Mouse (Mus musculus) CH12.LX (cell line): Measurements from ENCODE around the gene Nthl1. TPM values are rescaled to one million over a fixed set of nuclear protein-coding genes. Genes with fewer than 3 reads are reported as not detected.
A peak's percentile ranks its signal among the peaks of the same experiment; 100 is the strongest.

ENCODE experiments used
- DNase-seq: peaks from one replicate; pipeline ENCODE4 v3.0.0-alpha.2; 2013; ENCODE audit errors: extremely low read depth
- H3K27ac ChIP-seq: 2 replicates; pipeline ENCODE4 v1.5.1; 2012; ENCODE audit warnings: low read depth, mild to moderate bottlenecking, control low read depth, moderate library complexity; ENCODE audit not compliant: insufficient read depth
- H3K27me3 ChIP-seq: replicated peaks from 2 replicates; pipeline ENCODE3; 2012; ENCODE audit warnings: inconsistent platforms
- H3K36me3 ChIP-seq, 2 experiments: replicated peaks in 1 of 2; 2 replicates each; pipeline versions ENCODE3 to v1.6.1; 2012; ENCODE audit warnings: inconsistent platforms in 1 of 2, low read length in 1 of 2, mild to moderate bottlenecking in 1 of 2, mixed read lengths in 1 of 2, moderate library complexity in 1 of 2; ENCODE audit not compliant: control insufficient read depth in 1 of 2, insufficient read depth in 1 of 2
- H3K4me1 ChIP-seq, 2 experiments: 2 replicates each; pipeline ENCODE4 v1.6.1; 2012; ENCODE audit warnings: inconsistent platforms in 1 of 2, moderate library complexity in 1 of 2; ENCODE audit not compliant: insufficient read depth in 2 of 2, control insufficient read depth in 1 of 2
- H3K4me2 ChIP-seq: 2 replicates; pipeline ENCODE4 v1.6.1; 2012; ENCODE audit warnings: low read depth, mild to moderate bottlenecking, control low read depth; ENCODE audit not compliant: poor library complexity, insufficient read depth, severe bottlenecking
- H3K4me3 ChIP-seq, 3 experiments: fragments of 150-350 bp in 1 of 3; sonication (generic) in 1 of 3; replicated peaks in 1 of 3; 2 replicates each; pipeline versions ENCODE3 to v1.5.1; 2011 to 2012; ENCODE audit warnings: low read depth in 2 of 3, low read length in 2 of 3, mild to moderate bottlenecking in 2 of 3, moderate library complexity in 2 of 3, control low read depth in 1 of 3, improper control_type of control experiment in 1 of 3, inconsistent platforms in 1 of 3, mixed read lengths in 1 of 3; ENCODE audit not compliant: poor library complexity in 1 of 3
- H3K79me2 ChIP-seq: replicated peaks from 2 replicates; pipeline ENCODE4 v1.6.1; 2012; ENCODE audit warnings: mild to moderate bottlenecking, moderate library complexity; ENCODE audit not compliant: control insufficient read depth, poor library complexity, insufficient read depth, severe bottlenecking; ENCODE audit errors: extremely low read depth
- H3K9ac ChIP-seq: 2 replicates; pipeline ENCODE4 v1.6.1; 2012; ENCODE audit warnings: low read depth, mild to moderate bottlenecking, control low read depth, moderate library complexity; ENCODE audit not compliant: insufficient read depth
- H3K9me3 ChIP-seq: replicated peaks from 2 replicates; pipeline ENCODE3; 2012; ENCODE audit warnings: low read length, inconsistent platforms, mixed read lengths
- CHD1 ChIP-seq: IDR thresholded peaks from 2 replicates; pipeline ENCODE4 v1.6.1; 2012; ENCODE audit warnings: low read depth, low read length, improper control_type of control experiment, inconsistent platforms
- CHD2 ChIP-seq: IDR thresholded peaks from 2 replicates; pipeline ENCODE4 v1.6.1; 2011; ENCODE audit warnings: low read length, improper control_type of control experiment
- CTCF ChIP-seq, 2 experiments: IDR thresholded peaks in 1 of 2; conservative IDR thresholded peaks in 1 of 2; 2 replicates each; pipeline ENCODE4 v1.5.1; 2011 to 2012; ENCODE audit warnings: low read depth in 2 of 2, low read length in 2 of 2, improper control_type of control experiment in 1 of 2, inconsistent platforms in 1 of 2, mild to moderate bottlenecking in 1 of 2, moderate library complexity in 1 of 2
- E2F4 ChIP-seq: IDR thresholded peaks from 2 replicates; pipeline ENCODE4 v1.6.1; 2011; ENCODE audit warnings: low read depth, low read length, improper control_type of control experiment; ENCODE audit not compliant: insufficient replicate concordance
- ELF1 ChIP-seq: IDR thresholded peaks from 2 replicates; pipeline ENCODE4 v1.6.1; 2014; ENCODE audit warnings: low read depth, mild to moderate bottlenecking, inconsistent platforms, low read length, improper control_type of control experiment
- ETS1 ChIP-seq: conservative IDR thresholded peaks from 2 replicates; pipeline ENCODE4 v1.6.1; 2012; ENCODE audit warnings: low read depth, mild to moderate bottlenecking, inconsistent platforms, low read length, improper control_type of control experiment, moderate library complexity
- GABPA ChIP-seq: IDR thresholded peaks from 2 replicates; pipeline ENCODE4 v1.6.1; 2012; ENCODE audit warnings: low read depth, low read length, improper control_type of control experiment, inconsistent platforms; ENCODE audit not compliant: insufficient replicate concordance
- IRF4 ChIP-seq: IDR thresholded peaks from 2 replicates; pipeline ENCODE4 v1.6.1; 2014; ENCODE audit warnings: low read depth, mild to moderate bottlenecking, inconsistent platforms, low read length, improper control_type of control experiment
- JUND ChIP-seq: conservative IDR thresholded peaks from 2 replicates; pipeline ENCODE4 v1.6.1; 2011; ENCODE audit warnings: low read depth, low read length, improper control_type of control experiment
- KAT2A ChIP-seq: IDR thresholded peaks from 2 replicates; pipeline ENCODE4 v1.6.1; 2012; ENCODE audit warnings: low read length, improper control_type of control experiment, inconsistent platforms; ENCODE audit not compliant: insufficient replicate concordance
- MAX ChIP-seq: IDR thresholded peaks from 2 replicates; pipeline ENCODE4 v1.6.1; 2011; ENCODE audit warnings: low read length, improper control_type of control experiment
- MAZ ChIP-seq: IDR thresholded peaks from 2 replicates; pipeline ENCODE4 v1.6.1; 2012; ENCODE audit warnings: low read depth, mild to moderate bottlenecking, inconsistent platforms, low read length, improper control_type of control experiment, moderate library complexity
- MXI1 ChIP-seq: IDR thresholded peaks from 2 replicates; pipeline ENCODE4 v1.6.1; 2011; ENCODE audit warnings: mild to moderate bottlenecking, low read depth, low read length, improper control_type of control experiment
- MYC ChIP-seq: IDR thresholded peaks from 2 replicates; pipeline ENCODE4 v1.6.1; 2011; ENCODE audit warnings: low read depth, mild to moderate bottlenecking, improper control_type of control experiment, low read length
- NELFE ChIP-seq: IDR thresholded peaks from 2 replicates; pipeline ENCODE4 v1.6.1; 2011; ENCODE audit warnings: low read depth, low read length, improper control_type of control experiment
- NRF1 ChIP-seq: IDR thresholded peaks from 2 replicates; pipeline ENCODE4 v1.6.1; 2014; ENCODE audit warnings: low read depth, mild to moderate bottlenecking, inconsistent platforms, low read length, improper control_type of control experiment, moderate library complexity
- PAX5 ChIP-seq: IDR thresholded peaks from 2 replicates; pipeline ENCODE4 v1.6.1; 2012; ENCODE audit warnings: low read length, inconsistent platforms, mixed read lengths
- POLR2A ChIP-seq: IDR thresholded peaks from 2 replicates; pipeline ENCODE4 v1.6.1; 2011; ENCODE audit warnings: low read depth, mild to moderate bottlenecking, improper control_type of control experiment, low read length
- RAD21 ChIP-seq: IDR thresholded peaks from 2 replicates; pipeline ENCODE4 v1.6.1; 2011; ENCODE audit warnings: low read depth, mild to moderate bottlenecking, low read length, improper control_type of control experiment, moderate library complexity
- RCOR1 ChIP-seq: conservative IDR thresholded peaks from 2 replicates; pipeline ENCODE4 v1.6.1; 2012; ENCODE audit warnings: low read depth, mild to moderate bottlenecking, inconsistent platforms, low read length, improper control_type of control experiment
- SIN3A ChIP-seq: IDR thresholded peaks from 2 replicates; pipeline ENCODE4 v1.6.1; 2012; ENCODE audit warnings: low read length, improper control_type of control experiment, inconsistent platforms
- SMC3 ChIP-seq: IDR thresholded peaks from 2 replicates; pipeline ENCODE4 v1.6.1; 2011; ENCODE audit warnings: low read depth, low read length, improper control_type of control experiment
- TBP ChIP-seq: conservative IDR thresholded peaks from 2 replicates; pipeline ENCODE4 v1.6.1; 2011; ENCODE audit warnings: low read depth, low read length, improper control_type of control experiment
- TCF12 ChIP-seq: IDR thresholded peaks from 2 replicates; pipeline ENCODE4 v1.6.1; 2014; ENCODE audit warnings: low read depth, mild to moderate bottlenecking, inconsistent platforms, low read length, improper control_type of control experiment
- UBTF ChIP-seq: IDR thresholded peaks from 2 replicates; pipeline ENCODE4 v1.6.1; 2012; ENCODE audit warnings: low read depth, mild to moderate bottlenecking, inconsistent platforms, low read length, improper control_type of control experiment, moderate library complexity
- USF2 ChIP-seq: conservative IDR thresholded peaks from 2 replicates; pipeline ENCODE4 v1.6.1; 2011; ENCODE audit warnings: low read depth, low read length, improper control_type of control experiment
- ZKSCAN1 ChIP-seq: IDR thresholded peaks from 2 replicates; pipeline ENCODE4 v1.6.1; 2012; ENCODE audit warnings: low read depth, inconsistent platforms, low read length, improper control_type of control experiment, borderline replicate concordance
- ZNF384 ChIP-seq: IDR thresholded peaks from 2 replicates; pipeline ENCODE4 v1.6.1; 2012; ENCODE audit warnings: low read depth, low read length, improper control_type of control experiment, inconsistent platforms
- dilution Hi-C: fragments of 300-500 bp; cut with MboI; formaldehyde crosslinking; loops from 2 replicates; pipeline ENCODE4 v1.14.3; 2020; ENCODE audit warnings: low sequenced_read_pairs; ENCODE audit not compliant: extremely low pct_unique_long_range_greater_than_20kb, extremely low pct_ligation_motif_present
- in situ Hi-C: fragments of 300-500 bp; cut with MboI; formaldehyde crosslinking; loops from 3 replicates; pipeline ENCODE4 v1.14.3; 2019; ENCODE audit warnings: low sequenced_read_pairs, low pct_ligation_motif_present, low pct_unique_long_range_greater_than_20kb, mixed read lengths
- polyA plus RNA-seq: library from polyadenylated mRNA; unstranded; fragments of >175 nt; gene quantifications from 2 replicates; pipeline ENCODE4 v1.2.1, GENCODE M21; 2012; ENCODE audit warnings: low read depth; ENCODE audit not compliant: insufficient read length
- total RNA-seq, 2 experiments: library from RNA; depleted of rRNA; stranded (reverse); fragments of 300-350 nt in 1 of 2; fragments of >200 nt in 1 of 2; gene quantifications; 2 replicates each; pipeline ENCODE4 v1.2.3; 2012 to 2014

The Nthl1 gene
- total and polyA plus RNA-seq, 3 experiments, result 20.1 to 24.0 (median 20.4) TPM

DNA sequence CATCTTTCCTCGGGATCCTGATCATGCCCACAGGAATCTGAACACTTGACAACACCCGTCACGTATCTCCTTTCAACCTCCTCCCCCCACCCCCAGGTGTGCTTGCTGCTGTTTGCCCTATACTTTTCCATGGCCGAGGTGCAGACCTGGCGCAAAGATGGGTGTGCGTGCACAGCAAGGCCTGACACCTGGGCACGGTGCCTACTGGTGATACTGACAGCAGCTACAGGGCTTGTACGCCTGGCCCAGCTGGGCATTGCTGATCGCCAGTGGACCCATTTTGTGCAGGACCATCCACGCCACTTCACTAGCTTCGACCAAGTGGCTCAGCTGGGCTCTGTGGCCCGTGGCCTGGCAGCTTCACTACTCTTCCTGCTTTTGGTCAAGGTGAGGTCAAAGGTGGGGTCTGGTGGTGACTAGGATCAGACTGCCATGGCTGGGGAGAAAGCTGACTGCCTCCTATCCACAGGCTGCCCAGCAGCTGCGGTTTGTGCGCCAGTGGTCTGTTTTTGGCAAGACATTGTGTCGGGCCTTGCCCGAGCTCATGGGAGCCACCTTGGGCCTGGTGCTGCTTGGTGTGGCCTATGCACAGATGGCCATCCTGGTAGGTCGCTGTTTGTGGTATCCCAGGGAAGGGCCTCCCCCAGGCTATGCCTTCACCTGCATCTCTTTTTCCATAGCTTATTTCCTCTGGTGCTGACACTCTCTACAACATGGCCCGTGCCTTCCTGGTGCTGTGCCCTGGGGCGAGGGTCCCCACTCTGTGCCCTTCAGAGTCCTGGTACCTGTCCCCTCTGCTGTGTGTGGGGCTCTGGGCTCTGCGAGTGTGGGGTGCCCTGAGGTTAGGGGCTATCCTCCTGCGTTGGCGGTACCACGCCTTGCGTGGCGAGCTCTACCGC, 38.2 kb upstream of the Nthl1 start:
- Histone ChIP-seq H3K9me3 (no peaks in the 10 kb centered on the region), H3K27me3 (no peaks in the 10 kb centered on the region), H3K4me2 (no peak overlapping the region), H3K4me3 (no peak overlapping the region), H3K79me2 (no peaks in the 10 kb centered on the region), H3K4me1 (peaks cover 0 to 6% of the 10 kb centered on the region in 2 experiments; a peak in 1 of 4 replicates), H3K9ac (no peak overlapping the region), H3K36me3 (peaks cover 85 to 95% of the 10 kb centered on the region in 2 experiments), H3K27ac (no peak overlapping the region)
- DNase-seq, result no peak
- no peak for TF ChIP-seq SMC3
- TF ChIP-seq NRF1, result no peak
- TF ChIP-seq NELFE, result no peak
- no peak for TF ChIP-seq MAX
- TF ChIP-seq PAX5, result no peak
- TF ChIP-seq CHD2, result no peak
- TF ChIP-seq CHD1, result no peak
- TF ChIP-seq UBTF, result no peak
- no peak for TF ChIP-seq MXI1
- no peak for TF ChIP-seq KAT2A
- dilution Hi-C loops, result no loop called here
- in situ Hi-C loops, result no loop called here

DNA sequence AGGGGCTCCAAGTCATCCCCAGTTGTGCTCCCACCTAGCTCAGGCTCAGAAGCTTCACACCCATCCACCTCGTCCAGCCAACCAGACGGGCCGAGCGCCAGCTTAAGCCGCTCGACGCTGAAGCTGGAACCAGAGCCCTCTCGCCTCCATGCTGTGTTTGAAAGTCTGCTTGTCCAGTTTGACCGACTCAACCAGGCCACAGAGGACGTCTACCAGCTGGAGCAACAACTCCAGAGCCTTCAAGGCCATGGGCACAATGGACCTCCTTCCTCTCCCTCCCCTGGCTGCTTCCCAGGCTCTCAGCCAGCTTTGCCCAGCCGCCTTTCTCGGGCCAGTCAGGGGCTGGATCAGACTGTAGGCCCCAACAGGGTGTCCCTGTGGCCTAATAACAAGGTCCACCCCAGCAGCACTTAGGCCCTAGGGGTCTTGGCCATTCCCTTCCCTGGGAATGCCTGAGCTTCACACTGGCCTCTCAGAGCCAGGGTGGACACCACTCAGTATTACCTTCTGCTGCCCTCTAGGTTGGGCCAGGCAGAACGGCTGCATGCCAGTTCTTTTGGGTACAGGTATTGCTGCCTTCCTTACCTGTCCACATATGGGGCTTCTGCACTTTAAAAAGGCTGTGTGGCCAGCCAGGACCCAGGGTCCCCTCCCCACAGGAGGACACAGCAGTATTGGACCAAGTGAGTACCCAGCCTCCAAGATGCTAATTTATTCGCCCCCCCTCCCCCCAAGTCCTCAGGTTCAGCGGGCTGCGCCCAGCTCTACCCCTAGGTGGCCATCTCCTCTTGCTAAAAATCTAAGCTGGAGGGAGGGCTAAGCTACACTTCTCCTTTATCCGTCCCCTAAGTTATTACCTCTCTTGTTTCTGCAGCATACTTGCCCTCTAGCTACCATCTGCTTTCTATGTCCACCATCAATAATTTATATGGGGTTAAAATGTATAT, 37.1 kb upstream of the Nthl1 start:
- Histone ChIP-seq H3K79me2 (no peaks in the 10 kb centered on the region), H3K27me3 (no peaks in the 10 kb centered on the region), H3K36me3 (peaks cover 91 to 99% of the 10 kb centered on the region in 2 experiments), H3K9ac (no peak overlapping the region), H3K4me3 (no peak overlapping the region), H3K9me3 (no peaks in the 10 kb centered on the region), H3K4me2 (no peak overlapping the region), H3K27ac (no peak overlapping the region), H3K4me1 (peaks cover 0 to 6% of the 10 kb centered on the region in 2 experiments; a peak in 1 of 4 replicates)
- dilution Hi-C loops, result no loop called here
- no peak for DNase-seq
- in situ Hi-C loops, result loop anchor here (5.0 kb wide), 1 partner anchor 57 kb away; the partner anchor contains the start of gene Slc9a3r2
- TF ChIP-seq ETS1, result no peak
- TF ChIP-seq ELF1, result no peak
- no peak for TF ChIP-seq TBP
- no peak for TF ChIP-seq NRF1
- no peak for TF ChIP-seq ZNF384
- no peak for TF ChIP-seq MAZ
- no peak for TF ChIP-seq TCF12
- TF ChIP-seq CTCF (conservative IDR thresholded peaks at IDR 0.05 in 1 of 2, IDR thresholded peaks at IDR 0.05 in 1 of 2; ENCODE audit: low read depth in 2 of 2, low read length in 2 of 2), result peak in 1 of 2 experiments; percentile 54; a peak in 2 of 4 replicates
- TF ChIP-seq POLR2A, result no peak
- TF ChIP-seq UBTF, result no peak
- no peak for TF ChIP-seq MYC
- TF ChIP-seq RCOR1, result no peak
- no peak for TF ChIP-seq JUND
- TF ChIP-seq SMC3, result 0 out of 2 replicates have a peak, but pooled peaks have one; percentile 7
- no peak for TF ChIP-seq ZKSCAN1
- TF ChIP-seq RAD21, result peak; percentile 47
- TF ChIP-seq GABPA, result no peak
- no peak for TF ChIP-seq IRF4
- TF ChIP-seq CHD1, result no peak
- no peak for TF ChIP-seq MXI1
- no peak for TF ChIP-seq E2F4
- TF ChIP-seq NELFE, result no peak
- TF ChIP-seq USF2, result no peak
- TF ChIP-seq KAT2A, result no peak
- no peak for TF ChIP-seq SIN3A
